Mouse (Mus musculus): ENCODE measurements around the gene Opa3. TPM values are rescaled to one million over a fixed set of nuclear protein-coding genes. Genes with fewer than 3 reads are reported as not detected.

Opa3 gene
- polyA plus RNA-seq, 1 experiment from 2014 or later: 39.5 TPM

DNA sequence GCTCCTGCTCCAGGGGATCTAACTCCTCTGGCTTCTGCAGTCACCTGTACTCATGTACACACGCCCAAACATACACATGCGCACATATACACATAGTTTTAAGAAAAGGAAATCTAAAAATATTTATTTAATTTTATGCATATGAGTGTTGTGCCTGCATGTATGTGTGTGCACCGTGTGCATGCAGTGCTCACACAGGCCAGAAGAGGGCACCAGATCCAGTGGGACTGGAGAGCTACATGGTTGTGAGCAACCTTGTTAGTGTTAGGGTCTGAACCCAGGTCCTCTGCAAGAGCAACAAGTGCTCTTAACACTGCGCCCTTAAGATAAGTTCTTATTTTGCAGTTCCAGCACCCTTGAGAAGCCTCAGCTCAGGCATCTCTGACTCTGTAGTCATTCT is 33.5 kb upstream of the Opa3 start:
- 96% methylated on average over 4 of the region's 4 CpGs for WGBS
- DNase-seq (ENCODE audit: low spot score) (no peak), ATAC-seq (replicated peaks; ENCODE audit: insufficient number of reproducible peaks, low FRiP score, low TSS enrichment, low read depth) (no peak)
- Histone ChIP-seq H3K4me1 (ENCODE audit: control insufficient read depth, insufficient read depth, low read length) (no peaks in the 10 kb centered on the region), H3K4me2 (ENCODE audit: low read depth, low read length) (no peak overlapping the region), H3K27me3 (ENCODE audit: control insufficient read depth, insufficient read depth, low read length) (no peaks in the 10 kb centered on the region), H3K36me3 (replicated peaks; ENCODE audit: control insufficient read depth, insufficient read depth, low read depth, low read length) (no peaks in the 10 kb centered on the region; the same call in 1 of the 2 replicates), H3K9me3 (replicated peaks; ENCODE audit: control insufficient read depth, low read length) (no peaks in the 10 kb centered on the region), H3K27ac (replicated peaks; ENCODE audit: low read depth, low read length) (no peak overlapping the region), H3K4me3 (ENCODE audit: low read depth, low read length) (no peak overlapping the region), H3K9ac (replicated peaks; ENCODE audit: low read length) (no peak overlapping the region)

DNA sequence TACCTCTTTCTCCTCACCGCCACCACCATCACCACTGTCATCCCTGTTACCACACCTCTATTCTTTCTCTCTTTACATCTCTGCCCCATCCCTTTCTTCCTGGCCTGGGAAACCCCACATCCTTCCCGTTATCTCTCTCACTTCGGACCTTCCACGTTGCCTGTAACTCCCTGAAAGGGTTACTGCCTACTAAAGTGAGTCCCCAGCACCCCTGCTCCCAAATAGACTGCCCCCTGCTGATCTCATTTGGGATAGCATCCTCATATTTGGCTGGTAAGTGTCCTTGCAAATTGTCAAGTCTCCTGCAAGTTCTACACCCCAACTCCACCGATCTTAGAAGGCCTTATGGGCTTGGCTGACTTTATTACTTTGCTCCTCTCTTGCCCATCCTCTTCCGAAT is 31.5 kb upstream of the Opa3 start:
- Histone ChIP-seq H3K4me2 (ENCODE audit: low read depth, low read length) (no peak overlapping the region), H3K36me3 (replicated peaks; ENCODE audit: control insufficient read depth, insufficient read depth, low read depth, low read length) (no peaks in the 10 kb centered on the region; the same call in 1 of the 2 replicates), H3K27me3 (ENCODE audit: control insufficient read depth, insufficient read depth, low read length) (no peaks in the 10 kb centered on the region), H3K9ac (replicated peaks; ENCODE audit: low read length) (no peak overlapping the region), H3K4me3 (ENCODE audit: low read depth, low read length) (no peak overlapping the region), H3K27ac (replicated peaks; ENCODE audit: low read depth, low read length) (no peak overlapping the region), H3K9me3 (replicated peaks; ENCODE audit: control insufficient read depth, low read length) (no peaks in the 10 kb centered on the region), H3K4me1 (ENCODE audit: control insufficient read depth, insufficient read depth, low read length) (no peaks in the 10 kb centered on the region)
- peak; percentile 54 for DNase-seq (ENCODE audit: low spot score)
- no peak for ATAC-seq (replicated peaks; ENCODE audit: insufficient number of reproducible peaks, low FRiP score, low TSS enrichment, low read depth)
- 69% methylated on average over 6 of the region's 6 CpGs for WGBS

GRCm38 (mm10) chr7:19197985-19198384 is 30.1 kb upstream of the Opa3 start:
- DNase-seq (ENCODE audit: low spot score) (peak; percentile 32), ATAC-seq (replicated peaks; ENCODE audit: insufficient number of reproducible peaks, low FRiP score, low TSS enrichment, low read depth) (no peak)
- Histone ChIP-seq H3K27ac (replicated peaks; ENCODE audit: low read depth, low read length) (no peak overlapping the region), H3K4me2 (ENCODE audit: low read depth, low read length) (no peak overlapping the region), H3K27me3 (ENCODE audit: control insufficient read depth, insufficient read depth, low read length) (no peaks in the 10 kb centered on the region), H3K36me3 (replicated peaks; ENCODE audit: control insufficient read depth, insufficient read depth, low read depth, low read length) (no peaks in the 10 kb centered on the region; the same call in 1 of the 2 replicates), H3K4me1 (ENCODE audit: control insufficient read depth, insufficient read depth, low read length) (no peaks in the 10 kb centered on the region), H3K4me3 (ENCODE audit: low read depth, low read length) (no peak overlapping the region), H3K9me3 (replicated peaks; ENCODE audit: control insufficient read depth, low read length) (no peaks in the 10 kb centered on the region), H3K9ac (replicated peaks; ENCODE audit: low read length) (no peak overlapping the region)
- 29% methylated on average over 2 of the region's 2 CpGs for WGBS

DNA sequence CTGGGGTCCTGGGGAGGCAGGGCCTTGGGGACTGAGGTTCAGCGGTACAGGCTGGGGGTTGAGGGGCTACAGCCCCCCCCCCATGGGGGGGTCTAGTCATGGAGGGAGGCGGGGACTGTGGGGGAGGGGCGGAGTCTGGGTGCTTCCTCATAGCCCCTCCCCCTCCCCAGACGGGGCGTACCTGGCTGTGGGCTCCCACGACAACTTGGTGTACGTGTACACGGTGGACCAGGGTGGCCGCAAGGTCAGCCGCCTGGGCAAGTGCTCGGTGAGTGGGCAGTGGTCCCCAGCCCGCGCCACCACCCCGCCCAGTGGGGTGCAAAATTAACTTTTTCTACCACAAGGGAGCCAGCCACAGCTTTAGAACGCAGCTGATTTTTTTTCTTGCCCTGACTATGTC is 26.5 kb upstream of the Opa3 start:
- Histone ChIP-seq H3K4me3 (ENCODE audit: low read depth, low read length) (no peak overlapping the region), H3K9ac (replicated peaks; ENCODE audit: low read length) (no peak overlapping the region), H3K9me3 (replicated peaks; ENCODE audit: control insufficient read depth, low read length) (no peaks in the 10 kb centered on the region), H3K4me1 (ENCODE audit: control insufficient read depth, insufficient read depth, low read length) (no peaks in the 10 kb centered on the region), H3K27me3 (ENCODE audit: control insufficient read depth, insufficient read depth, low read length) (no peaks in the 10 kb centered on the region), H3K4me2 (ENCODE audit: low read depth, low read length) (no peak overlapping the region), H3K36me3 (replicated peaks; ENCODE audit: control insufficient read depth, insufficient read depth, low read depth, low read length) (no peaks in the 10 kb centered on the region; the same call in none of the 2 replicates), H3K27ac (replicated peaks; ENCODE audit: low read depth, low read length) (no peak overlapping the region)
- ATAC-seq (replicated peaks; ENCODE audit: insufficient number of reproducible peaks, low FRiP score, low TSS enrichment, low read depth) (0 out of 2 replicates have a peak, but pooled peaks have one; percentile 6), DNase-seq (ENCODE audit: low spot score) (no peak)
- WGBS: 57% methylated on average over 12 of the region's 15 CpGs

DNA sequence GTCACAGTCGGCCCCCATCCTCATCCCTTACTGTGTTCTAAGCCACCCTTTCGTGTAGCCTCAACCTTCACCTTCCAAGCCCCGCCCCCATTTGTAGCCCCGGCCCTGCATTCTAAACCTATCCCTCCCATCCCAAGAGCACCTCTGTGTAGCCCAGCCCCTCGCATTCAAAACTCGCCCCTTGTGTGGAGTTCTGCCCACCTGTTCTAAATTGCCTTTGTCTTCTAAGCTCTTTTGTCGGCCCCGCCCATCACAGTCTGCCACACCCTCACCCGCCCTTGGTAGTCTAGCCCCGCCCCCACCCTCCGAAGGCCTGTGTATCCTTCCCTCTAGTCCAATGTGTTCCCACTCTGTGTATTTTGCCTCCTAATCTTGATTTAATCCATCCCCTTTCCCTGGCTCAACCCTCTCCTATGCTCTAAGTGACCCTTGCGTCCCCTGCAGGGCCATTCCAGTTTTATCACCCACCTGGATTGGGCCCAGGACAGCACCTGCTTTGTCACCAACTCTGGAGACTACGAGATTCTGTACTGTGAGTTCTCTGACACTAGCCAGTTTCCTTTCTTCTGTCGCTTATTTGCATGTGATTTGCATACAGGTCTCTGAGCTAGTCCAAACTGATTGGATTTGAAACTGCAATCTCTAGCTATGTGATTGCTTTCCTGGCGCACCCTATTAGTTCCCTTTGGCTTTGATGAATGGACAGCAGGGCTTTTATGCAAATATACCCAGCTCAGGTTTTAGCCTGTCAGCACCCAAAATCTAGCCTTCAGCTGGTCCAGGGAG is 25.9 kb upstream of the Opa3 start:
- H3K27me3 ChIP-seq (ENCODE audit: control insufficient read depth, insufficient read depth, low read length): no peaks in the 10 kb centered on the region
- 63% methylated on average over 15 of the region's 15 CpGs for WGBS
- ATAC-seq (replicated peaks; ENCODE audit: insufficient number of reproducible peaks, low FRiP score, low TSS enrichment, low read depth) (peak; percentile 36; the same call in 1 of the 2 replicates), DNase-seq (ENCODE audit: low spot score) (no peak)
- no peaks in the 10 kb centered on the region for H3K4me1 ChIP-seq (ENCODE audit: control insufficient read depth, insufficient read depth, low read length)
- H3K27ac ChIP-seq (replicated peaks; ENCODE audit: low read depth, low read length): no peak overlapping the region
- H3K9ac ChIP-seq (replicated peaks; ENCODE audit: low read length): no peak overlapping the region
- no peak overlapping the region for H3K4me2 ChIP-seq (ENCODE audit: low read depth, low read length)
- no peak overlapping the region for H3K4me3 ChIP-seq (ENCODE audit: low read depth, low read length)
- H3K9me3 ChIP-seq (replicated peaks; ENCODE audit: control insufficient read depth, low read length): no peaks in the 10 kb centered on the region
- no peaks in the 10 kb centered on the region; the same call in none of the 2 replicates for H3K36me3 ChIP-seq (replicated peaks; ENCODE audit: control insufficient read depth, insufficient read depth, low read depth, low read length)

DNA sequence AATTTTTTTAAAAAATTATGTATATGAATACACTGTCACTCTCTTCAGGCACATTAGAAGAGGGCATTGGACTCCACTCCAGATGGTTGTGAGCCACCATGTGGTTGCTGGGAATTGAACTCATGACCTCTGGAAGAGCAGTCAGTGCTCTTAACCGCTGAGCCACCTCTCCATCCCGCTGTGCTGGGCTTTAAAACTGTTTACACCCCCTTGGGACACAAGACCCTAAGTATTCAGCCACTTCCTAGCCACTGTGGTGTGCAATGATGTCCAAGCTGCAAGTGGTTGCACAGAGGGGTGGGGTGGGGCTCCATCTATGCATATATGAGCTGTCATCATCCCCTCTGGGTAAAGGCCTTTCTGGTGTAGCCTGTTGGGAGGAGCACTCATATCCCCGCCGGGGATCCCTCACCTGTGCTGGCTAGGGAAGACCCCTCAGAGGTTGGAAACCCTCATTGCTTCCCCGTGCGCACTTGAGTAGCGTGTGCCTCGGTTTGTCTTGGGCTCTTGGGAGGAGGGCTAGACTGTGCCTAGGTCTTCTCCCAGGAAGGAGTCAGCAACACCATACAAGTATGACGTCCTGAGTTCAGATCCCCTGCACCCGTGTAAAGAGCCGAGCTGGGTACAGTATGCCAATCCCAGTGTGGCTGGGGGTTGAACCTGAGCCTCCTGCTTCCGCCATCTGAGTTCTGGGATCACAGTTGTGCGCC is 19.8 kb upstream of the Opa3 start:
- ATAC-seq (replicated peaks; ENCODE audit: insufficient number of reproducible peaks, low FRiP score, low TSS enrichment, low read depth): no peak
- Histone ChIP-seq H3K27ac (replicated peaks; ENCODE audit: low read depth, low read length) (no peak overlapping the region), H3K4me1 (ENCODE audit: control insufficient read depth, insufficient read depth, low read length) (no peaks in the 10 kb centered on the region), H3K36me3 (replicated peaks; ENCODE audit: control insufficient read depth, insufficient read depth, low read depth, low read length) (no peaks in the 10 kb centered on the region; the same call in 1 of the 2 replicates), H3K4me2 (ENCODE audit: low read depth, low read length) (no peak overlapping the region), H3K4me3 (ENCODE audit: low read depth, low read length) (no peak overlapping the region), H3K27me3 (ENCODE audit: control insufficient read depth, insufficient read depth, low read length) (no peaks in the 10 kb centered on the region), H3K9me3 (replicated peaks; ENCODE audit: control insufficient read depth, low read length) (no peaks in the 10 kb centered on the region), H3K9ac (replicated peaks; ENCODE audit: low read length) (no peak overlapping the region)
- 78% methylated on average over 13 of the region's 13 CpGs for WGBS
- DNase-seq (ENCODE audit: low spot score): no peak

- Histone ChIP-seq H3K27ac (replicated peaks; ENCODE audit: low read depth, low read length) (no peak overlapping the region), H3K27me3 (ENCODE audit: control insufficient read depth, insufficient read depth, low read length) (no peaks in the 10 kb centered on the region), H3K4me3 (ENCODE audit: low read depth, low read length) (no peak overlapping the region), H3K9me3 (replicated peaks; ENCODE audit: control insufficient read depth, low read length) (no peaks in the 10 kb centered on the region), H3K4me1 (ENCODE audit: control insufficient read depth, insufficient read depth, low read length) (no peaks in the 10 kb centered on the region), H3K9ac (replicated peaks; ENCODE audit: low read length) (no peak overlapping the region), H3K36me3 (replicated peaks; ENCODE audit: control insufficient read depth, insufficient read depth, low read depth, low read length) (no peaks in the 10 kb centered on the region; the same call in 1 of the 2 replicates), H3K4me2 (ENCODE audit: low read depth, low read length) (no peak overlapping the region)
- ATAC-seq (replicated peaks; ENCODE audit: insufficient number of reproducible peaks, low FRiP score, low TSS enrichment, low read depth) (no peak), DNase-seq (ENCODE audit: low spot score) (peak; percentile 77)
- WGBS: 53% methylated on average over 7 of the region's 7 CpGs
Observed at GRCm38 (mm10) chr7:19208944-19209472, 19.1 kb upstream of the Opa3 start.

DNA sequence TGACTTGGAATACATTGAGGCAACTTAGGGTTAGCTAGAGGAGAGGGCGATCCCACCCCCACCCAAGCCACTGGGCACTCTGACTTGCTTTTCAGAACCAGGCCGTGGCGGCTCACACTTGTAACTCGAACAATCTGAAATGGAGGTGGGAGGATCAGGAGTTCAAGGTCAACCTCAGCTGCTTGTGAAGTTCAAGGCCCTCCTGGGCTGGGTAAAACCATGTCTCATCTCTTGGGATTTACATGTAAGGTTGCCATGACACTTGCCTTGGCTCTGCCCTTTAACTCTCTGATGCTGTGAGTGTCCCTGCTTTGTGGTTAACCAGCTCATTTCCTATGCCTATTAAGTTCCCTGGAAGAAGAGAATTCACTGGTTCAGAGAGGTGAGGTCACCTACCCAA is 18.6 kb upstream of the Opa3 start:
- no peaks in the 10 kb centered on the region for H3K9me3 ChIP-seq (replicated peaks; ENCODE audit: control insufficient read depth, low read length)
- no peak overlapping the region for H3K9ac ChIP-seq (replicated peaks; ENCODE audit: low read length)
- no peak overlapping the region for H3K4me2 ChIP-seq (ENCODE audit: low read depth, low read length)
- DNase-seq (ENCODE audit: low spot score): no peak
- H3K4me3 ChIP-seq (ENCODE audit: low read depth, low read length): no peak overlapping the region
- WGBS: 81% methylated on average over 4 of the region's 4 CpGs
- no peak for ATAC-seq (replicated peaks; ENCODE audit: insufficient number of reproducible peaks, low FRiP score, low TSS enrichment, low read depth)
- H3K36me3 ChIP-seq (replicated peaks; ENCODE audit: control insufficient read depth, insufficient read depth, low read depth, low read length): no peaks in the 10 kb centered on the region; the same call in 1 of the 2 replicates
- no peaks in the 10 kb centered on the region for H3K4me1 ChIP-seq (ENCODE audit: control insufficient read depth, insufficient read depth, low read length)
- no peak overlapping the region for H3K27ac ChIP-seq (replicated peaks; ENCODE audit: low read depth, low read length)
- no peaks in the 10 kb centered on the region for H3K27me3 ChIP-seq (ENCODE audit: control insufficient read depth, insufficient read depth, low read length)
